Mouse (Mus musculus) CH12.LX (cell line): Measurements from ENCODE around the gene Cyb5b. TPM values are rescaled to one million over a fixed set of nuclear protein-coding genes. Genes with fewer than 3 reads are reported as not detected.

ENCODE experiments used
- DNase-seq: peaks from one replicate; pipeline ENCODE4 v3.0.0-alpha.2; 2013; ENCODE audit errors: extremely low read depth
- H3K27ac ChIP-seq: 2 replicates; pipeline ENCODE4 v1.5.1; 2012; ENCODE audit warnings: low read depth, mild to moderate bottlenecking, control low read depth, moderate library complexity; ENCODE audit not compliant: insufficient read depth
- H3K27me3 ChIP-seq: replicated peaks from 2 replicates; pipeline ENCODE3; 2012; ENCODE audit warnings: inconsistent platforms
- H3K36me3 ChIP-seq, 2 experiments: replicated peaks in 1 of 2; 2 replicates each; pipeline versions ENCODE3 to v1.6.1; 2012; ENCODE audit warnings: inconsistent platforms in 1 of 2, low read length in 1 of 2, mild to moderate bottlenecking in 1 of 2, mixed read lengths in 1 of 2, moderate library complexity in 1 of 2; ENCODE audit not compliant: control insufficient read depth in 1 of 2, insufficient read depth in 1 of 2
- H3K4me1 ChIP-seq, 2 experiments: 2 replicates each; pipeline ENCODE4 v1.6.1; 2012; ENCODE audit warnings: inconsistent platforms in 1 of 2, moderate library complexity in 1 of 2; ENCODE audit not compliant: insufficient read depth in 2 of 2, control insufficient read depth in 1 of 2
- H3K4me2 ChIP-seq: 2 replicates; pipeline ENCODE4 v1.6.1; 2012; ENCODE audit warnings: low read depth, mild to moderate bottlenecking, control low read depth; ENCODE audit not compliant: poor library complexity, insufficient read depth, severe bottlenecking
- H3K4me3 ChIP-seq, 3 experiments: fragments of 150-350 bp in 1 of 3; sonication (generic) in 1 of 3; replicated peaks in 1 of 3; 2 replicates each; pipeline versions ENCODE3 to v1.5.1; 2011 to 2012; ENCODE audit warnings: low read depth in 2 of 3, low read length in 2 of 3, mild to moderate bottlenecking in 2 of 3, moderate library complexity in 2 of 3, control low read depth in 1 of 3, improper control_type of control experiment in 1 of 3, inconsistent platforms in 1 of 3, mixed read lengths in 1 of 3; ENCODE audit not compliant: poor library complexity in 1 of 3
- H3K79me2 ChIP-seq: replicated peaks from 2 replicates; pipeline ENCODE4 v1.6.1; 2012; ENCODE audit warnings: mild to moderate bottlenecking, moderate library complexity; ENCODE audit not compliant: control insufficient read depth, poor library complexity, insufficient read depth, severe bottlenecking; ENCODE audit errors: extremely low read depth
- H3K9ac ChIP-seq: 2 replicates; pipeline ENCODE4 v1.6.1; 2012; ENCODE audit warnings: low read depth, mild to moderate bottlenecking, control low read depth, moderate library complexity; ENCODE audit not compliant: insufficient read depth
- H3K9me3 ChIP-seq: replicated peaks from 2 replicates; pipeline ENCODE3; 2012; ENCODE audit warnings: low read length, inconsistent platforms, mixed read lengths
- CHD1 ChIP-seq: IDR thresholded peaks from 2 replicates; pipeline ENCODE4 v1.6.1; 2012; ENCODE audit warnings: low read depth, low read length, improper control_type of control experiment, inconsistent platforms
- HCFC1 ChIP-seq: IDR thresholded peaks from 2 replicates; pipeline ENCODE4 v1.6.1; 2012; ENCODE audit warnings: low read depth, mild to moderate bottlenecking, inconsistent platforms, low read length, improper control_type of control experiment
- JUND ChIP-seq: conservative IDR thresholded peaks from 2 replicates; pipeline ENCODE4 v1.6.1; 2011; ENCODE audit warnings: low read depth, low read length, improper control_type of control experiment
- MAZ ChIP-seq: IDR thresholded peaks from 2 replicates; pipeline ENCODE4 v1.6.1; 2012; ENCODE audit warnings: low read depth, mild to moderate bottlenecking, inconsistent platforms, low read length, improper control_type of control experiment, moderate library complexity
- MXI1 ChIP-seq: IDR thresholded peaks from 2 replicates; pipeline ENCODE4 v1.6.1; 2011; ENCODE audit warnings: mild to moderate bottlenecking, low read depth, low read length, improper control_type of control experiment
- PAX5 ChIP-seq: IDR thresholded peaks from 2 replicates; pipeline ENCODE4 v1.6.1; 2012; ENCODE audit warnings: low read length, inconsistent platforms, mixed read lengths
- POLR2A ChIP-seq: IDR thresholded peaks from 2 replicates; pipeline ENCODE4 v1.6.1; 2011; ENCODE audit warnings: low read depth, mild to moderate bottlenecking, improper control_type of control experiment, low read length
- RCOR1 ChIP-seq: conservative IDR thresholded peaks from 2 replicates; pipeline ENCODE4 v1.6.1; 2012; ENCODE audit warnings: low read depth, mild to moderate bottlenecking, inconsistent platforms, low read length, improper control_type of control experiment
- TBP ChIP-seq: conservative IDR thresholded peaks from 2 replicates; pipeline ENCODE4 v1.6.1; 2011; ENCODE audit warnings: low read depth, low read length, improper control_type of control experiment
- UBTF ChIP-seq: IDR thresholded peaks from 2 replicates; pipeline ENCODE4 v1.6.1; 2012; ENCODE audit warnings: low read depth, mild to moderate bottlenecking, inconsistent platforms, low read length, improper control_type of control experiment, moderate library complexity
- ZNF384 ChIP-seq: IDR thresholded peaks from 2 replicates; pipeline ENCODE4 v1.6.1; 2012; ENCODE audit warnings: low read depth, low read length, improper control_type of control experiment, inconsistent platforms
- dilution Hi-C: fragments of 300-500 bp; cut with MboI; formaldehyde crosslinking; loops from 2 replicates; pipeline ENCODE4 v1.14.3; 2020; ENCODE audit warnings: low sequenced_read_pairs; ENCODE audit not compliant: extremely low pct_unique_long_range_greater_than_20kb, extremely low pct_ligation_motif_present
- in situ Hi-C: fragments of 300-500 bp; cut with MboI; formaldehyde crosslinking; loops from 3 replicates; pipeline ENCODE4 v1.14.3; 2019; ENCODE audit warnings: low sequenced_read_pairs, low pct_ligation_motif_present, low pct_unique_long_range_greater_than_20kb, mixed read lengths
- polyA plus RNA-seq: library from polyadenylated mRNA; unstranded; fragments of >175 nt; gene quantifications from 2 replicates; pipeline ENCODE4 v1.2.1, GENCODE M21; 2012; ENCODE audit warnings: low read depth; ENCODE audit not compliant: insufficient read length
- total RNA-seq, 2 experiments: library from RNA; depleted of rRNA; stranded (reverse); fragments of 300-350 nt in 1 of 2; fragments of >200 nt in 1 of 2; gene quantifications; 2 replicates each; pipeline ENCODE4 v1.2.3; 2012 to 2014

Gene Cyb5b
- total and polyA plus RNA-seq, 3 experiments: 74.0 to 156 (median 108) TPM

DNA sequence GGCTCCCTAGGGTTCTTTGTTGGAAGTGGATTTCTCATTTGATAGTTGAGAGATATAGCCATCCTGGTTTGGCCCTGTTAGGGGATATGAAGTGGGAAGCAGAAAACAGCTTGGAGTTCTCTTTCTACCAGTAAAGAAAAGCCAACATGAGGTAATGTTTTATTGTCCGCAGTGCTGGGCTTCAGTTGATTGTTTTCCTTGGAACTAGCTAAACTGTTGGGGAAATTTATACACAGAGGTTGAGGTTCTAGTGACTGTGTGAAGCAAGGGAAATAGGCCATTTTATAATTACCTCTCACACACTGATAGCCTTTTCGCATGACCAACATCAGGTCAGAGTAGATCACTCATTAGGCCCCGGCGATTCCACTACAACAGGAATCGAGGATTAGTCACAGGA is 37.2 kb downstream of the Cyb5b start:
- TF ChIP-seq CHD1 (no peak), POLR2A (0 out of 2 replicates have a peak, but pooled peaks have one; percentile 20)
- Histone ChIP-seq H3K4me3 (no peak overlapping the region), H3K27ac (no peak overlapping the region), H3K4me2 (no peak overlapping the region), H3K9me3 (no peaks in the 10 kb centered on the region), H3K79me2 (no peaks in the 10 kb centered on the region), H3K27me3 (no peaks in the 10 kb centered on the region), H3K36me3 (peaks cover 25 to 43% of the 10 kb centered on the region in 2 experiments), H3K4me1 (no peaks in the 10 kb centered on the region), H3K9ac (no peak overlapping the region)
- dilution Hi-C loops (no loop called here), in situ Hi-C loops (no loop called here)
- no peak for DNase-seq

DNA sequence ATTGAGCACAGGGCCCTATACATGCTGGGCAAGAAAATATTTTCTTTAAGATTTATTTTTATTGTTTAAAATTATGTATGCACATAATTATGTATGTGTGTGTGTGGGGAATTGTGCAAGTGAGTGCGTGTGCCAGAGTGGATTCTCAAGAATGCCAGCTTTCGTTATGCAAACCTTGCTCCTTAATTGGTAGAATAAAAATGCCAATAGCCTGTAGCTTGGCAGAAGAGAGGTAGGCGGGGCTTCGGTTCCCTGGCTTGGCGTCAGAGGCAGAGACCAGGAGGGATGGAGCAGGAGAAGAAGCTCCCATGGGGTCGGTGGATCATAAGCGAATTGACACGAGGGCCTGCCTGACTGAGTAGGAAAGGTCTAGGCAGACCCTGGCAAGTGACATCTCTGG is 42.2 kb downstream of the Cyb5b start:
- Histone ChIP-seq H3K36me3 (no peaks in the 10 kb centered on the region), H3K79me2 (no peaks in the 10 kb centered on the region), H3K4me2 (no peak overlapping the region), H3K27ac (no peak overlapping the region), H3K4me1 (no peaks in the 10 kb centered on the region), H3K9ac (no peak overlapping the region), H3K27me3 (no peaks in the 10 kb centered on the region), H3K4me3 (no peak overlapping the region), H3K9me3 (no peaks in the 10 kb centered on the region)
- TF ChIP-seq POLR2A (no peak), ZNF384 (no peak), CHD1 (no peak), PAX5 (no peak), UBTF (no peak), JUND (no peak), MAZ (no peak), MXI1 (no peak), HCFC1 (no peak), TBP (no peak)
- in situ Hi-C loops (no loop called here), dilution Hi-C loops (no loop called here)
- DNase-seq: no peak

DNA sequence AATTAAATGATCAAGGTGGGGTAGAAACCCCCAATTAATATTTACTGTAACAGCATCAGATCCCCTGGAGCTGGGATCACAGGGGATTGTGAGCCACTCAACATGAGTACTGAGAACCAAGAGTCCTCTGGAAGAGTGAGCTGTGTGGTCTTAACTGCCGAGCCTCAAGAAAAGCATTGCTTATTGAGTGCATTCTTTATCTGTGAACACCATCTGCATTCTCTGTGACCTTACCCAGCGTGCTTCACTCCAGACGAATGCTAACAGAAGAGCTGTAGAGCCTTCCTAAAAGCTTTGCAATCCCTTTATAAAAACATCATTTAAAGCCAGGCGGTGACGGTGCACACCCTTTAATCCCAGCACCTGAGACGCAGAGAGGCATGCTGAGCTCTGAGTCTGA is 42.9 kb downstream of the Cyb5b start:
- in situ Hi-C loops (no loop called here), dilution Hi-C loops (no loop called here)
- no peak overlapping the region for H3K27ac ChIP-seq
- H3K36me3 ChIP-seq: no peaks in the 10 kb centered on the region
- H3K9ac ChIP-seq: no peak overlapping the region
- H3K27me3 ChIP-seq: no peaks in the 10 kb centered on the region
- no peak for TF ChIP-seq RCOR1
- no peak overlapping the region for H3K4me2 ChIP-seq
- H3K4me1 ChIP-seq: no peaks in the 10 kb centered on the region
- no peak for DNase-seq
- no peak overlapping the region for H3K4me3 ChIP-seq
- H3K9me3 ChIP-seq: no peaks in the 10 kb centered on the region
- no peaks in the 10 kb centered on the region for H3K79me2 ChIP-seq
